Mouse (Mus musculus) embryonic fibroblast, embryonic 13.5 days (primary cell): ENCODE data around the gene Ergic1. TPM values are rescaled to one million over a fixed set of nuclear protein-coding genes. Genes with fewer than 3 reads are reported as not detected.

Experiments
- H3K27ac ChIP-seq: 2 replicates; pipeline ENCODE4 v1.5.1; 2012; ENCODE audit warnings: low read length, control low read depth, inconsistent platforms; ENCODE audit not compliant: insufficient read depth
- H3K4me1 ChIP-seq: 2 replicates; pipeline ENCODE4 v1.6.1; 2011; ENCODE audit warnings: low read length; ENCODE audit not compliant: control insufficient read depth, insufficient read depth
- H3K4me3 ChIP-seq: 2 replicates; pipeline ENCODE4 v1.5.1; 2011; ENCODE audit warnings: mild to moderate bottlenecking, control low read depth, low read length; ENCODE audit not compliant: insufficient read depth
- CTCF ChIP-seq: IDR thresholded peaks from 2 replicates; pipeline ENCODE4 v1.5.1; 2011; ENCODE audit warnings: mild to moderate bottlenecking, control low read depth, low read length, moderate library complexity, borderline replicate concordance; ENCODE audit not compliant: insufficient read depth
- POLR2A ChIP-seq: IDR thresholded peaks from 2 replicates; pipeline ENCODE4 v1.6.1; 2011; ENCODE audit warnings: low read depth, mild to moderate bottlenecking, control low read depth, low read length, moderate library complexity
- polyA plus RNA-seq: library from polyadenylated mRNA; stranded (reverse); fragments of >200 nt; gene quantifications from 2 replicates; pipeline ENCODE4 v1.2.4, GENCODE M21; 2011; ENCODE audit warnings: low read depth; ENCODE audit not compliant: missing spikeins, insufficient read length

Gene Ergic1
- polyA plus RNA-seq, 1 experiment: 376 TPM

GRCm38 (mm10) chr17:26580873-26581401 lies 19.6 kb downstream of the Ergic1 start:
- no peak for TF ChIP-seq CTCF
- no peak for TF ChIP-seq POLR2A
- H3K4me3 ChIP-seq: no peak overlapping the region
- peaks cover 13% of the 10 kb centered on the region for H3K4me1 ChIP-seq
- no peak overlapping the region for H3K27ac ChIP-seq

- peak overlapping the region; percentile 80; the same call in 1 of the 2 replicates for H3K27ac ChIP-seq
- TF ChIP-seq CTCF (no peak), POLR2A (no peak)
Measured at GRCm38 (mm10) chr17:26582297-26582696, 21.0 kb downstream of the Ergic1 start.

GRCm38 (mm10) chr17:26583056-26583455 lies 21.8 kb downstream of the Ergic1 start:
- H3K27ac ChIP-seq: peak overlapping the region; percentile 80; the same call in 1 of the 2 replicates

More at GRCm38 (mm10) chr17:26582297-26582696, 21.0 kb downstream of the Ergic1 start:
- no peak overlapping the region for H3K4me3 ChIP-seq
- H3K4me1 ChIP-seq: peaks cover 9% of the 10 kb centered on the region

GRCm38 (mm10) chr17:26583606-26584005 lies 22.3 kb downstream of the Ergic1 start:
- peaks cover 9% of the 10 kb centered on the region for H3K4me1 ChIP-seq
- no peak overlapping the region for H3K4me3 ChIP-seq
- no peak for TF ChIP-seq POLR2A
- TF ChIP-seq CTCF: no peak
- H3K27ac ChIP-seq: peak overlapping the region; percentile 80

More at GRCm38 (mm10) chr17:26583056-26583455, 21.8 kb downstream of the Ergic1 start:
- TF ChIP-seq CTCF (no peak), POLR2A (no peak)
- H3K4me1 ChIP-seq: peaks cover 9% of the 10 kb centered on the region
- H3K4me3 ChIP-seq: no peak overlapping the region

- Histone ChIP-seq H3K27ac (peak overlapping the region; percentile 80), H3K4me3 (no peak overlapping the region), H3K4me1 (peaks cover 9% of the 10 kb centered on the region)
- TF ChIP-seq CTCF (no peak), POLR2A (no peak)
Measured at GRCm38 (mm10) chr17:26584063-26584462, 22.8 kb downstream of the Ergic1 start.

- peaks cover 9% of the 10 kb centered on the region for H3K4me1 ChIP-seq
- peak overlapping the region; percentile 94 for H3K27ac ChIP-seq
- TF ChIP-seq POLR2A (no peak), CTCF (no peak)
- no peak overlapping the region for H3K4me3 ChIP-seq
Measured at GRCm38 (mm10) chr17:26584558-26585136, 23.4 kb downstream of the Ergic1 start.

- Histone ChIP-seq H3K4me3 (no peak overlapping the region), H3K4me1 (peaks cover 14% of the 10 kb centered on the region), H3K27ac (no peak overlapping the region)
- TF ChIP-seq POLR2A: no peak
- TF ChIP-seq CTCF: no peak
Measured at GRCm38 (mm10) chr17:26587961-26588487, 26.7 kb downstream of the Ergic1 start.

GRCm38 (mm10) chr17:26592510-26592909 lies 31.2 kb downstream of the Ergic1 start:
- Histone ChIP-seq H3K27ac (peak overlapping the region; percentile 84), H3K4me3 (no peak overlapping the region), H3K4me1 (peaks cover 24% of the 10 kb centered on the region)
- TF ChIP-seq CTCF: no peak
- TF ChIP-seq POLR2A: no peak

- Histone ChIP-seq H3K4me3 (no peak overlapping the region), H3K4me1 (peaks cover 24% of the 10 kb centered on the region), H3K27ac (peak overlapping the region; percentile 83)
- TF ChIP-seq POLR2A: no peak
- no peak for TF ChIP-seq CTCF
Measured at GRCm38 (mm10) chr17:26593199-26593598, 31.9 kb downstream of the Ergic1 start.

GRCm38 (mm10) chr17:26594171-26594570 lies 32.9 kb downstream of the Ergic1 start:
- no peak for TF ChIP-seq CTCF
- TF ChIP-seq POLR2A: no peak
- H3K4me1 ChIP-seq: peaks cover 24% of the 10 kb centered on the region
- H3K4me3 ChIP-seq: no peak overlapping the region
- no peak overlapping the region for H3K27ac ChIP-seq
